Mouse (Mus musculus) heart, embryonic 11.5 days (tissue): ENCODE measurements at regions not wholly inside any gene's neighbourhood (a gene's known extent, or its start where the extent isn't known, plus 50 kb on each side); places are given as distances from the start of the nearest gene placed in this dataset.
"Not testable (repeated sequence)": the region's sequence is repeated elsewhere in the genome, so short reads cannot be mapped to it uniquely, and the experiment has no call there.

Experiments used
- ATAC-seq: fragments of 200-750 bp; cut with Nextera tagmentation; replicated peaks from 2 replicates; pipeline ENCODE4 v1.8.0; 2017; ENCODE audit warnings: moderate library complexity; ENCODE audit not compliant: insufficient number of reproducible peaks, low FRiP score, low TSS enrichment
- H3K27ac ChIP-seq: fragments of 300-500 bp; sonication (generic); 2 replicates; pipeline ENCODE4 v1.5.1; 2014; ENCODE audit warnings: mild to moderate bottlenecking, low read depth, low read length
- H3K27me3 ChIP-seq: fragments of 300-500 bp; sonication (generic); 2 replicates; pipeline ENCODE4 v1.6.1; 2014; ENCODE audit warnings: mild to moderate bottlenecking, low read length, mixed read lengths; ENCODE audit not compliant: control insufficient read depth, insufficient read depth
- H3K36me3 ChIP-seq: fragments of 300-500 bp; sonication (generic); 2 replicates; pipeline ENCODE4 v1.6.1; 2014; ENCODE audit warnings: mild to moderate bottlenecking, low read length, moderate library complexity, mixed read lengths; ENCODE audit not compliant: control insufficient read depth, insufficient read depth
- H3K4me1 ChIP-seq: fragments of 300-500 bp; sonication (generic); 2 replicates; pipeline ENCODE4 v1.6.1; 2014; ENCODE audit warnings: low read length; ENCODE audit not compliant: control insufficient read depth, insufficient read depth
- H3K4me2 ChIP-seq: fragments of 300-500 bp; sonication (generic); 2 replicates; pipeline ENCODE4 v1.6.1; 2014; ENCODE audit warnings: mild to moderate bottlenecking, moderate library complexity
- H3K4me3 ChIP-seq: fragments of 300-500 bp; sonication (generic); 2 replicates; pipeline ENCODE4 v1.5.1; 2014; ENCODE audit warnings: low read depth, low read length
- H3K9ac ChIP-seq: fragments of 300-500 bp; sonication (generic); 2 replicates; pipeline ENCODE4 v1.6.1; 2014; ENCODE audit warnings: mild to moderate bottlenecking, low read depth, low read length, moderate library complexity
- H3K9me3 ChIP-seq: fragments of 300-500 bp; sonication (generic); replicated peaks from 2 replicates; pipeline ENCODE4 v1.6.1; 2016; ENCODE audit warnings: low read length; ENCODE audit not compliant: control insufficient read depth
- WGBS: fragments of 180-500 bp; shearing (Covaris S2); extraction: QIAGEN DNeasy Blood & Tissue Kit; methylation state at CpG from one replicate; pipeline ENCODE4 v1.1.7; 2014; ENCODE audit not compliant: insufficient replicate concordance; 5-methylcytosine and 5-hydroxymethylcytosine counted together

DNA sequence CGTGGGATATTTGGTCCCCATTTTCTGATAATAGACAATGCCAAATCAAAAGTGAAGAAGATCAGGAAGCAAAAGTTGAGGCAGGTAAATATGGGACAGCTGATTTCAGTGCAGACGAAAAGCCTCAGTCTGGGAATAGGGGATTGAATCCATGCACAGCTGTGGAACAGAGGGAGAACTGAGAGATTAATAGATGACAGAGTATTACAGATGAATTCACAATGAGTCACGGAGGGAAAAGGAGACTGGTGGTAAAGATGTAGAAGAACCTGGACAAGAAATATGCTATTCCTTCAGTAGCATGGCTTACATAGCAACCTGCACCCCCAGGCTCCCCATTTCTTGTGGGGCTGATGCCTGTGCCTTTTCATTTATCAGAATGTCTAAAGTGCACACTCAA lies 810.4 kb downstream of the Ttll7 start:
- Histone ChIP-seq H3K4me2 (no peak overlapping the region), H3K9me3 (no peaks in the 10 kb centered on the region), H3K4me3 (no peak overlapping the region), H3K4me1 (no peaks in the 10 kb centered on the region), H3K27me3 (no peaks in the 10 kb centered on the region), H3K9ac (no peak overlapping the region), H3K36me3 (no peaks in the 10 kb centered on the region), H3K27ac (no peak overlapping the region)
- no peak for ATAC-seq
- 81% methylated on average over 3 of the region's 3 CpGs for WGBS

DNA sequence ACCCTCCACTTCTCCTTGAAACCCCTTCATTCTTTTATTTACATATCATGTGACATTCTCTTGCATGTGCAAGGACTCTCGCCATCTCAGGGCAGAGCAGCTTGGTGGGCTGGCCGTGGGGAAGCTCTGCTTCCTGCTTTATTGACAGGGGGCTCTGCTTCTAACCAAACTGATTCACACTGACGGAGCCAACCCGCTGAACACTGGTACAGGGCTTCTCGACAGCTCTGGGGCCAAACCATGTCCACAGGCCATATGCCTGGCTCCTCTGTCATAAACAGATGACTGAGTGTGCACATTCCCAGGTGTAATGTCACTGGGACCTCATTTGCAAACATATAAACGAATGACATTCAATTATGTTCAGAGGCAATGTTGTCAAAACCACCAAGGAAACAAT lies 800.7 kb downstream of the Ttll7 start:
- no peak for ATAC-seq

DNA sequence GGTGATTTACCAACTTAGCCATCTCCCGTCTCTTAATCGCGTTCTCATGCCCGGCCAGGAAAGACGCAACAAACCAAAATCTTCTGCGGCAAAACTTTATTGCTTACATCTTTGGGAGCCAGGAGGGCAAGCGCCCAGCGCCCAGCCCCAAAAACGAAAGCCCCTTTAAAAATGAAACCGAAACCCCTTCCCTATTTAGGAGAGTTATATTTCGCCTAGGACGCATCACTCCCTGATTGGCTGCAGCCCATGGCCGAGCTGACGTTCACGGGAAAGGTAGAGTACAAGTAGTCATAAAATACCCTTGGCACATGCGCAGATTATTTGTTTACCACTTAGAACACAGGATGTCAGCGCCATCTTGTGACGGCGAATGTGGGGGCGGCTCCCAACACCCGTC lies 783.3 kb downstream of the Ttll7 start:
- H3K9ac ChIP-seq, H3K36me3 ChIP-seq, H3K4me3 ChIP-seq, H3K4me2 ChIP-seq, H3K27ac ChIP-seq, ATAC-seq, H3K9me3 ChIP-seq, H3K4me1 ChIP-seq, H3K27me3 ChIP-seq: not testable (repeated sequence)
- 91% methylated on average over 17 of the region's 21 CpGs for WGBS

More for the DNA sequence above, 800.7 kb downstream of the Ttll7 start:
- Histone ChIP-seq H3K9me3 (no peaks in the 10 kb centered on the region), H3K27ac (no peak overlapping the region), H3K4me2 (no peak overlapping the region), H3K4me1 (no peaks in the 10 kb centered on the region), H3K36me3 (no peaks in the 10 kb centered on the region), H3K4me3 (no peak overlapping the region), H3K9ac (no peak overlapping the region), H3K27me3 (no peaks in the 10 kb centered on the region)
- 62% methylated on average over 6 of the region's 6 CpGs for whole genome bisulfite sequencing

DNA sequence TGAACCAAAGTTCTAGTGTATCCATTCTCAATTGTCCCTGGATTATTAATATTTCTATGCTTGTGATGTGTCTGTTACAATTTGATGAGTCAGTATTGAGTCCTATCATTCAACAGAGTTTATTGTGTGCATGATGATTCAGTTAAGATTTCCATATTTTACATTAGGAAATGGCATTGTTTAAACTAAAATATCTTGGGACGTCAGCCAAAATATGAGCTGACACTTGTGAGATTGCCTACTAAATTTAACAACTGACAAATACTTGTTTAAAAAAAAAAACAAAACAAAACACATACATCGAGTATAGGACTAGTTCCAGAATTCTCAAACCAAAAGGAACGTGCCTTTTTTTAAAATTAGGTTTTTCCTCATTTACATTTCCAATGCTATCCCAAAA lies 779.0 kb downstream of the Ttll7 start:
- H3K9me3 ChIP-seq = no peaks in the 10 kb centered on the region

DNA sequence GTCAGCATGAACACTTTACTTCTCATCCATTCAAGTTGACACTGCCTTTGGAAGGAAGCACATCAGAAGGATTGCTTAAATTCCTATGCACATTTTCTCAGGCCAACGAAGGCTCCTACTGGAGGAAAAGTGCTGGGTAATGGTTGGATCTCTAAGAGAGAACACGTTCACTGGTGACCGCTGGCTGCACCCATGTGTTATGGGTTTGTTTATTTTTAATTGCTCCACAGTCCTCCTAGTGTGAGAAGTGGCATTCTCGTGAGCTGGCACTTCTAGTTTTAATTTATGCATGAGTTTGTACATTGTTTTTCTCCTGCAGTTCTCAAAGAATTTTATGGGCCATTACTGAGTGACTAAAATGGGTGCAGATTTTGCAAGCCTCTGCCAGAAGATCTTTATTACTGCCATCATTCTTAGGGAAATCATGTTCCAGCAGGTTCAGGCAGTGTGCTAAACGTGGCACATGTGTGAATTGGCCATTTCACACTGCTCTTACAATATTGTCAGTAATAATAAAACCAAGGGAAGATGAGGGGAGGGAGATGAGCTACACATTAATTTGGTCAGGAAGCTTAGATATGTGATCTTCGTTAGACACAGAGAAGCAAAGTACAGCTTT lies 731.6 kb downstream of the Ttll7 start:
- Histone ChIP-seq H3K27me3 (no peaks in the 10 kb centered on the region), H3K9ac (no peak overlapping the region), H3K27ac (no peak overlapping the region), H3K4me2 (no peak overlapping the region), H3K36me3 (no peaks in the 10 kb centered on the region), H3K9me3 (no peaks in the 10 kb centered on the region), H3K4me3 (no peak overlapping the region), H3K4me1 (no peaks in the 10 kb centered on the region)
- no peak for ATAC-seq
- WGBS = 55% methylated on average over 6 of the region's 6 CpGs

More for the DNA sequence above, 779.0 kb downstream of the Ttll7 start:
- Histone ChIP-seq H3K4me1 (no peaks in the 10 kb centered on the region), H3K9ac (no peak overlapping the region), H3K27me3 (no peaks in the 10 kb centered on the region), H3K27ac (no peak overlapping the region), H3K4me3 (no peak overlapping the region), H3K4me2 (no peak overlapping the region), H3K36me3 (no peaks in the 10 kb centered on the region)
- no peak for ATAC-seq
- WGBS = 80% methylated on average over 3 of the region's 3 CpGs

DNA sequence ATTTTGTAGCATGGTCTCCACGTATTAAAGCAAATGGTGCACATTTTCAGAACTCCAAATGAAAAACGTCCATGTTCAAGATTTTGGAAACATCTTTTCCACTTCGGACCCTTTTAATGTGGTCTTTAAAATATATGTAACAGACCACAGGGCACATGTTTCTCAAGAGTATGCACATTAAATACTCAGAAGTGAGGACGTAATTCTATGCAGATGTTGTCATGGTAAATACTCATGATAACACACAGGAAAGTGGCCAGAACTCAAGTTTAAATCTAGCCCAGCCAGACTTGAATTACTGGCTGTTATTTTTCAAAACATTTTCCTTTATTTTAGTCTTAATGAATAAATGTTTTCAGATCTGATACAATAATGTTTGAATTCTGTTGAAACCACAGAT lies 719.7 kb downstream of the Ttll7 start:
- H3K9me3 ChIP-seq = no peaks in the 10 kb centered on the region
- H3K4me2 ChIP-seq = no peak overlapping the region
- no peaks in the 10 kb centered on the region for H3K4me1 ChIP-seq
- no peak overlapping the region for H3K27ac ChIP-seq
- H3K27me3 ChIP-seq = no peaks in the 10 kb centered on the region
- H3K36me3 ChIP-seq = no peaks in the 10 kb centered on the region
- ATAC-seq = no peak
- WGBS = 72% methylated on average over 4 of the region's 4 CpGs
- no peak overlapping the region for H3K4me3 ChIP-seq
- no peak overlapping the region for H3K9ac ChIP-seq

DNA sequence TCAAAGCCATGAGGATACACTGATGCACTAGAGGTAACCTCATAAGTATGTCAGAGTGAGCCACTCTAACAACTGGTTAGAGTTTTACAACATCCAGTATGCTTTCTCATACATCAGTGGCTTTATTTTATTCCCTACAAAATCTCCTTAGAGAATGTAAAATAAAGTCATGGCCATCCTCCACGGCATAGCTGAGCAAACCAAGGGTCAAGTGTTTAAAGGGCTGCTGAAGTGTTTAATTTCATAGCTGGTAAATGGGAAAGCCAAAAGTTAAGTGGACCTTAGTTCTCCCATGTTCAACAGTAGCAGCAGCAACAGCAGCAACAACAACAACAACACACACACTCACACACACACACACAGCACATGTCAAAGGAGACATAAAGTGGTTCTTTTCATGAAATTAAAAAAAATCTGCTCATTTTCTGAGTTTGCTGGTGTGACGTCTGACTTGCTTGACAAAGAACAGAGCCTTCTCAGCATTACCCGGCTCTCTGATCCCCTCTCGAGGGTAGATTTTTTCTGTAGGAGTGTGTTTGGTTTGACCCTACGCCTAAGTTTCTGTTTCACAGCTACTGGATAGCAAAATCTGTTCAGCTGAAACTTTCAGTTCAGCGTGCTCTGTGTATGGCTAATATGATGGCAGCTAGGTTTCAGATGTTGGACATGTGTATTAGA lies 693.3 kb downstream of the Ttll7 start:
- Histone ChIP-seq H3K4me3 (no peak overlapping the region), H3K9me3 (no peaks in the 10 kb centered on the region), H3K27ac (no peak overlapping the region), H3K4me1 (no peaks in the 10 kb centered on the region), H3K36me3 (no peaks in the 10 kb centered on the region), H3K4me2 (no peak overlapping the region), H3K9ac (no peak overlapping the region), H3K27me3 (no peaks in the 10 kb centered on the region)
- 41% methylated on average over 6 of the region's 6 CpGs for whole genome bisulfite sequencing
- no peak for ATAC-seq

DNA sequence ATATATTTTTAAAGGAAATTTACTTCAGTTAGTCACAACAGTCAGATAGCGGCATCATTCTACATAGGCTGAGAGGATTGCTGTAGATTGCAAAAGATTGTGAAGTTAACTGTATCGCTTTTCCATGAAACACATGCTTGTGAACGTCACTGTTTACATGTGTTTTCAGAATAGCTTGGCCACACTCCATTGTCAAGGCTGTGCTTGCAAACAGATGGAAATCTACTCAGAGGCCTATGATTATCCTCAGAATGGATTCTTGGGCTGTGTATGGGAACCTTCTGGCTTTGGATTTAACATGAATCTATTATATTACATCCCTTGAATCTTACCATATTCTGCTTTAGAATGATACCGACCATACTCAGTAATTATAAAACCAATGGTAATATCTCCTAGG lies 690.1 kb downstream of the Ttll7 start:
- H3K9me3 ChIP-seq = no peaks in the 10 kb centered on the region
- no peaks in the 10 kb centered on the region for H3K36me3 ChIP-seq
- H3K4me3 ChIP-seq = no peak overlapping the region
- no peak overlapping the region for H3K4me2 ChIP-seq
- no peak for ATAC-seq
- 88% methylated on average over 4 of the region's 4 CpGs for WGBS
- H3K27ac ChIP-seq = no peak overlapping the region
- no peaks in the 10 kb centered on the region for H3K27me3 ChIP-seq
- no peaks in the 10 kb centered on the region; the same call in 1 of the 2 replicates for H3K4me1 ChIP-seq
- no peak overlapping the region for H3K9ac ChIP-seq

DNA sequence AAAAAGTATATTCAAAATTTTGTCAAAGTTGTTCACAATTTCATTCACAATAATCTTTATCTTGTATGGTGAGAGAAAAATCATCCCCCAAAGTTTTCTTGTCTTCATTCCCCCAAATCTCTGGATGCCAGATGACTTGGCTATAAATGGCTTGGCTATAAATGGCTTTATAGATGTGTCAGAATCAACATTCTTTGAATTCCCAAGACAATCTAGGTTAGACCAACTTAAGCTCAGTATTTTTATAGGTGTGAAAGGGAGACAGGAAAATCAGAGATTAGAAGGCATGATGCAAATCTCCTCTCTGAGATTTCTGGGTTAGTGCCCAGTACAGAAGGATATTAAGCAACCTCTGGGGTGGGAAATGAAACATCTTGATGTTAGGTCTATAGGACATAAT lies 685.4 kb downstream of the Ttll7 start:
- no peak overlapping the region for H3K9ac ChIP-seq
- no peak overlapping the region for H3K27ac ChIP-seq
- no peaks in the 10 kb centered on the region for H3K27me3 ChIP-seq
- ATAC-seq = no peak
- no peak overlapping the region for H3K4me3 ChIP-seq
- H3K4me2 ChIP-seq = no peak overlapping the region
- H3K36me3 ChIP-seq = no peaks in the 10 kb centered on the region
- no peaks in the 10 kb centered on the region; the same call in 1 of the 2 replicates for H3K4me1 ChIP-seq
- no peaks in the 10 kb centered on the region for H3K9me3 ChIP-seq
